In genomic region chr4:105129212-105129611, GRCm38 (mm10) we compare ENCODE assay signal across 23 mouse cellular contexts. TPM values are rescaled to one million over a fixed set of nuclear protein-coding genes. Genes with fewer than 3 reads are reported as not detected.
"Had no signal": no experiment of that assay in that cellular context is flagged by ENCODE, and none has a peak within 500 bp of the region (broad histone marks: within the 10 kb centered on the region; RNA-seq: fewer than 3 reads in every experiment).

No protein-coding gene starts in this region.

- ATAC-seq: hindbrain, embryonic 16.5 days; inflammation-experienced regulatory T-cells, adult 6 months; intestine, embryonic 15.5 days; intestine, postnatal 0 days had no signal

- H3K9ac ChIP-seq: heart, embryonic 12.5 days; hindbrain, embryonic 12.5 days; hindbrain, embryonic 14.5 days; intestine, embryonic 15.5 days; limb, embryonic 12.5 days had no signal

- H3K9me3 ChIP-seq: heart, embryonic 12.5 days; hindbrain, embryonic 10.5 days; hindbrain, embryonic 12.5 days; intestine, embryonic 15.5 days; limb, embryonic 10.5 days; limb, embryonic 12.5 days had no signal

- H3K4me1 ChIP-seq: hindbrain, embryonic 12.5 days; intestine, embryonic 15.5 days; limb, embryonic 12.5 days had no signal

- H3K4me2 ChIP-seq: heart, embryonic 12.5 days; hindbrain, embryonic 12.5 days; hindbrain, embryonic 14.5 days; intestine, embryonic 15.5 days; limb, embryonic 12.5 days had no signal

- H3K4me3 ChIP-seq: gastrocnemius, adult 2 months; heart, embryonic 12.5 days; hindbrain, embryonic 10.5 days; hindbrain, embryonic 12.5 days; intestine, embryonic 15.5 days; layer of hippocampus, adult 2 months; left cerebral cortex, adult 2 months; limb, embryonic 10.5 days; limb, embryonic 12.5 days had no signal

- DNase-seq: gastrocnemius, adult 2 months; gastrocnemius, postnatal 10 days; gastrocnemius, postnatal 25 days; heart, adult 18-20 months; heart, postnatal 10 days; heart, postnatal 4 days; kidney, adult 18-20 months; kidney, adult 8-10 months; kidney, postnatal 10 days; kidney, postnatal 25 days; kidney, postnatal 4 days had no signal

- H3K36me3 ChIP-seq: heart, embryonic 12.5 days; hindbrain, embryonic 10.5 days; hindbrain, embryonic 12.5 days; intestine, embryonic 15.5 days; limb, embryonic 10.5 days; limb, embryonic 12.5 days had no signal

- H3K27ac ChIP-seq: gastrocnemius, adult 2 months; hindbrain, embryonic 10.5 days; hindbrain, embryonic 12.5 days; hindbrain, embryonic 14.5 days; intestine, embryonic 15.5 days; layer of hippocampus, adult 2 months; left cerebral cortex, adult 2 months; limb, embryonic 10.5 days; limb, embryonic 12.5 days had no signal

- H3K27me3 ChIP-seq: heart, embryonic 12.5 days; hindbrain, embryonic 12.5 days; intestine, embryonic 15.5 days; limb, embryonic 12.5 days had no signal

RNA-seq across cellular contexts. Expression of gene Prkaa2, which starts 19.5 kb away (rescaled TPM):
- polyA plus RNA-seq: inflammation-experienced regulatory T-cells, adult 6 months had no signal
